ENCODE assay signal across 13 mouse cellular contexts in the genomic region with DNA sequence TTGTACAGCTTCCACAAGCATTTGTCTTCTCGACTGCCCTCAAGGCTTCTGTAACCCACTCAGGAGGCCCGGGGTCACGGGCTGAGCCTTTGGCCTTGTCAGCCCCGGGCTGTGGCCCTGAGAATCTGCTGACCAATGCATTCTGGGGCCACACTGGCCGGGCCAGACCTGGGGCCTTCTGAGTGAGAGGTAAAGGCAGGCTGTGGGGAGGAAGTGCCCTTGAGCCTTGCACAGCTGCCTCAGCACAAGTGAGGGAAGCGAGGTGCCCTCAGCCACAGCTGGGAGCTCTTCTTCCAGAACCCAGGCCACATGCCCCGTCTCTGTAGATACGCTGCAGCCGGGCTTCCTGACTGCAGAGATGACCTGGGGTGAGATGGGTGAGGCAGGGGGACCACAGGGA. TPM values are rescaled to one million over a fixed set of nuclear protein-coding genes. Genes with fewer than 3 reads are reported as not detected.
A peak's percentile ranks its signal among the peaks of the same experiment; 100 is the strongest.
DNase-seq lines count a peak whose midpoint lies in the region; ATAC-seq and TF ChIP-seq lines count a peak whose summit lies in the region.
"Had no signal": no experiment of that assay in that cellular context is flagged by ENCODE, and none has a peak within 500 bp of the region (broad histone marks: within the 10 kb centered on the region; RNA-seq: fewer than 3 reads in every experiment).

No protein-coding gene starts in this region.

- ATAC-seq in lung, postnatal 0 days = no peak
- ATAC-seq: midbrain, embryonic 15.5 days had no signal

- peaks cover 77% of the 10 kb centered on the region for H3K4me1 ChIP-seq in spleen, adult 2 months (ENCODE audit: control insufficient read depth, insufficient read depth, insufficient read length)
- H3K4me1 ChIP-seq in lung, postnatal 0 days (ENCODE audit: insufficient read depth, low read depth, low read length) = peaks cover 6% of the 10 kb centered on the region; the same call in 1 of the 2 replicates
- H3K4me1 ChIP-seq: midbrain, embryonic 15.5 days had no signal

- TF ChIP-seq EP300 in lung, postnatal 0 days (IDR thresholded peaks at IDR 0.05) = no peak

- TF ChIP-seq POLR2A in spleen, adult 2 months (IDR thresholded peaks at IDR 0.05; ENCODE audit: low read depth, low read length) = no peak

- 47% methylated on average over 9 of the region's 9 CpGs for WGBS in spleen, adult 2 months
- 83% methylated on average over 9 of the region's 9 CpGs for WGBS in lung, postnatal 0 days

- TF ChIP-seq CTCF in spleen, adult 2 months (IDR thresholded peaks at IDR 0.05; ENCODE audit: extremely low read depth, insufficient read depth, insufficient read length, insufficient replicate concordance) = no peak
- no peak for TF ChIP-seq CTCF in lung, postnatal 0 days (IDR thresholded peaks at IDR 0.05)

- no peak overlapping the region for H3K4me2 ChIP-seq in lung, postnatal 0 days (replicated peaks; ENCODE audit: low read depth, low read length)
- H3K4me2 ChIP-seq: hindbrain, embryonic 14.5 days; limb, embryonic 15.5 days; midbrain, embryonic 15.5 days had no signal

- DNase-seq in heart, adult 11 months = peak; percentile 92
- no peak for DNase-seq in heart, postnatal 4 days
- DNase-seq in spleen, adult 2 months (ENCODE audit: low read depth in 1 of 2, low spot score in 2 of 2) = peak in 1 of 2 experiments; percentile 47
- no peak for DNase-seq in spleen, postnatal 10 days (ENCODE audit: low spot score in 2 of 2)
- DNase-seq in kidney, postnatal 36 days = peak; percentile 73 to 78
- DNase-seq in thymus, postnatal 4 days = peak; percentile 67
- DNase-seq in frontal cortex, postnatal 10 days (ENCODE audit: low spot score in 2 of 2) = no peak
- DNase-seq in lung, postnatal 0 days (ENCODE audit: low spot score) = no peak
- DNase-seq: cerebellum, postnatal 25 days had no signal

- peaks cover 80% of the 10 kb centered on the region for H3K36me3 ChIP-seq in spleen, adult 2 months (ENCODE audit: control insufficient read depth, insufficient read depth, low read length)
- H3K36me3 ChIP-seq in lung, postnatal 0 days (ENCODE audit: insufficient read depth, low read length) = no peaks in the 10 kb centered on the region
- H3K36me3 ChIP-seq: limb, embryonic 15.5 days; midbrain, embryonic 15.5 days had no signal

- H3K9ac ChIP-seq in lung, postnatal 0 days (replicated peaks; ENCODE audit: low read depth) = no peak overlapping the region
- H3K9ac ChIP-seq: hindbrain, embryonic 14.5 days; limb, embryonic 15.5 days; midbrain, embryonic 15.5 days had no signal

- H3K27ac ChIP-seq in spleen, adult 2 months (ENCODE audit: insufficient read depth, low read length) = peak overlapping the region; percentile 74
- no peak overlapping the region for H3K27ac ChIP-seq in lung, postnatal 0 days (ENCODE audit: low read length)
- H3K27ac ChIP-seq: hindbrain, embryonic 14.5 days; limb, embryonic 15.5 days; midbrain, embryonic 15.5 days had no signal

- H3K4me3 ChIP-seq in spleen, adult 2 months (ENCODE audit: extremely low read depth, insufficient read depth, insufficient read length) = no peak overlapping the region
- H3K4me3 ChIP-seq in lung, postnatal 0 days (ENCODE audit: low read depth, low read length) = no peak overlapping the region
- H3K4me3 ChIP-seq: limb, embryonic 15.5 days; midbrain, embryonic 15.5 days had no signal

- H3K27me3 ChIP-seq in spleen, adult 2 months (ENCODE audit: control insufficient read depth, insufficient read depth, low read length) = no peaks in the 10 kb centered on the region
- H3K27me3 ChIP-seq in lung, postnatal 0 days (replicated peaks; ENCODE audit: insufficient read depth, low read length) = no peaks in the 10 kb centered on the region
- H3K27me3 ChIP-seq: midbrain, embryonic 15.5 days had no signal

- no peaks in the 10 kb centered on the region for H3K9me3 ChIP-seq in lung, postnatal 0 days (ENCODE audit: low read length)
- H3K9me3 ChIP-seq: limb, embryonic 15.5 days; midbrain, embryonic 15.5 days had no signal

RNA-seq across cellular contexts. Expression of gene Irf8, which starts 14.5 kb away (rescaled TPM):
- 1 to 10 TPM; 8.4 to 9.7 TPM for total RNA-seq in heart, postnatal 4 days (2021)
- polyA plus RNA-seq in spleen, adult 2 months (2012; rRNA removed) = 255 and 267 TPM in 2 replicates
- 36.0 and 36.4 TPM in 2 replicates for polyA plus RNA-seq in lung, postnatal 0 days (2015; fragmentation: Nextera tagmentation; extraction: Ambion mirVana)
- total RNA-seq: MEL had no signal

Comparison
In these comparisons a context has a peak if more than half of its experiments do, and no peak if none do; other contexts are left out.
1. DNase-seq: peak in heart, adult 11 months (single experiment), kidney, postnatal 36 days (2 of 2) and thymus, postnatal 4 days (single experiment); none in heart, postnatal 4 days (single experiment), spleen, postnatal 10 days (0 of 2), frontal cortex, postnatal 10 days (0 of 2) and lung, postnatal 0 days (single experiment).